Mouse (Mus musculus) bone marrow macrophage, adult 2 months (primary cell): Measurements from ENCODE around the gene Dnah6.

Experiments used
- CTCF ChIP-seq: IDR thresholded peaks from 2 replicates; pipeline ENCODE4 v1.5.1; 2012; ENCODE audit warnings: low read depth, mild to moderate bottlenecking, low read length, moderate library complexity
- POLR2A ChIP-seq: IDR thresholded peaks from 2 replicates; pipeline ENCODE4 v1.6.1; 2012; ENCODE audit warnings: mild to moderate bottlenecking, low read depth, low read length, borderline replicate concordance

DNA sequence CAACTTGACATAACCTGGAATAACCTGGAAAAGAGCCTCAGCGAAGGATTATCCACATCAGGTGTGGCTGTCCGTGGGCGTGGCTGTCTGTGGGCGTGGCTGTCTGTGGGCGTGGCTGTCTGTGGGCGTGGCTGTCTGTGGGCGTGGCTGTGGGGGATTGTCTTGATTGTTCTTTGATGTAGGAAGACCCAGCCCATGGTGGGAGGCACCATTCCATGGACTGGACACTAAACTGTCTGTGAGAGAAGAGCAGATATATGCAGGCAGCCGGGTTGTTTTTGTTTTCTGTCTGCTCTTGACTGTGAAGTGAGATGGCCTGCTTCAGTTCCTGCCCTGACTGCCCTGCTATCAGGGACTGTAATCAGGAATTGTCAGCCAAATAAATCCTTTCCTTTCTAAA is 130.6 kb downstream of the Dnah6 start:
- no peak for TF ChIP-seq CTCF
- no peak for TF ChIP-seq POLR2A
